Mouse (Mus musculus): ENCODE measurements around the gene Ddr2.

Ddr2 gene

DNA sequence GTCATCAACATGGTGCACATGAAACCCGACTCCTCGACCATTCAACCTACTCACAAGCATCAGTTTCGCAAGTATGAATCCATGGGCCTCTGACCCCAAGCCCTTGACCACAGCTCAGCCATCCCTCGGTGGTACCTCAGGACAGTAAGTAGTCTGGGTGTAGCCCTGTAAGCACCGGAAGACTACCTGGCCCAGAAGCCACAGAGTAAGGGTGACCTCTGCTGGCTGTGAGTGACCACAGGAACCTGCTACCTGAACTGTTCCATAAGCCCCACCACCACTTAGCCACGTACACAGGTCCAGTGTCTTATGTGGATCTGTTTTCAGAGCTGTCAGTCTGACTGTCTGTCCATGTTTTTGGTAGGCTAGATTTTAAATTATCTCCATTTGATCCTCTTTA lies 162.9 kb downstream of the Ddr2 start:
- no peak for DNase-seq (ENCODE audit: low spot score)

DNA sequence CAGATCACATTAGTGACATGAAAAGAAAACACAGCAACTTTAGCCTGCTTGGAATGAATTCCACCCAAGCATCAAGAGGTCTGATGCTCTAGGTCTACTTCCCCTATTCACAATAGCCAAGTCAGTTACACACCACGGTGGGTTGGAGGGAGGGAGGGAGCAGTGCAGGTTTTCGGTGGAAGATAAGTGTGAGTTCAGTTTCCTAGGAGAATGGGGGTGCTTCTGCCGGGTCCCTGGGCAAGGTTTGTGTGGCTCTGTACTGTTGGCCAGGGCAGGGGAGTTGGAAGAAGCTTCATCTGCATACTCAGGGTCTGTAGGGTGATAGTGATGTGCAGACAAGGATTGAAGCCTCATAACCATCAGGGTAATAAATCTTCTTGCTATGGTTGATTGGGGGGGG lies 164.6 kb downstream of the Ddr2 start:
- DNase-seq (ENCODE audit: low spot score) = no peak

DNA sequence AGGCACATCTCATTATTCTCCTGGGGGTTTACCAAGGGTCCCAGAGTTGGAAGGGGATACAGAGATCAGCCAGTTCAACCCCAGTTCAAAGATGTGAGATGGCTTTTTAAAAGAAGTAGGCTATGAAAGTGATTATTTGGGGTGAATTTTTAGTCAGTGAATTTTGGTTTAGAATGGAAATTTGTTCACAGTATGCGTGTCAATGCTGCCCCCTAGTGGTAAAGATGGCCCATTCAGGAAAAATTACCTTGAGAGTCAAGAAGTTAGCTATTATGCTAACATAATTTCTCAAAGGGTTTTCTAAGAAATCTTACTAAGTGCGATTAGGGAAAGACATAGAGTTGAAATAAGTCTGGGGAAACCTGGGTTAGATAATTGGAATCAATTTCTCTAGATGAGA lies 171.2 kb downstream of the Ddr2 start:
- no peak for DNase-seq (ENCODE audit: low spot score)

DNA sequence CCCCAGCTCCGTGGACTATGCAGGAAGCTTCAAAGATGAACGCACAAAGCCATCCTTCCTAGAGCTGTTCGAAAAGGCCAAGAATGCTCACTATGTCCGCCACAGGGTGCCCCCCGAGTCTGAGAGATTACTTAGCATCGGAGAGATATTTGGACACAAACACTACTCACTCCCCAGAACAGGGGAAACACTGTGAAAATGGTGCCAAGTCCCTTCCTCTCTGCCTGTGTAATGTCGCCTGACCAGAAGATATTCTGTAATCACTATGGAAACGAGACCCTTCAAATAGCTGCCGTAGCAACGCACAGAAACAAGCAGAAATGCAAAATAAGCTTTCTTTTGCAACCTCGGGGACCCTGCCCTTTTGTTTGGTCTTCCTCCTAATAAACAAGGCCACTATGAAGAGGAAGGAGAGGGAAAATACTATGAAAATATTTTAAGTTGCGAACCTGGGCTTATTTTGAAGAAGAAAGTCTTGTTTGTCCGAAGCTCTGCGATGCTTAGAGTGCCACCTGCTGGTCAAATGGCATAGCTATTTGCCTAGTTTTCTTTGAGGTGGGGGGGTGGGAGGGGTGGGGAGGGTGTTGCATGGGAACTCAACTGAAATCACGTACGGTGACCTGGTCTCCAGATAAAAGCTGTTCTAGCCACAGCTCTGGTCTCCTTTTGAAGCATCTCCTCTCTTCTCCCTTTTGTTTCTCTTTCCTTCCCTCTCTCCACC lies 176.4 kb downstream of the Ddr2 start:
- DNase-seq (ENCODE audit: low spot score) = no peak

DNA sequence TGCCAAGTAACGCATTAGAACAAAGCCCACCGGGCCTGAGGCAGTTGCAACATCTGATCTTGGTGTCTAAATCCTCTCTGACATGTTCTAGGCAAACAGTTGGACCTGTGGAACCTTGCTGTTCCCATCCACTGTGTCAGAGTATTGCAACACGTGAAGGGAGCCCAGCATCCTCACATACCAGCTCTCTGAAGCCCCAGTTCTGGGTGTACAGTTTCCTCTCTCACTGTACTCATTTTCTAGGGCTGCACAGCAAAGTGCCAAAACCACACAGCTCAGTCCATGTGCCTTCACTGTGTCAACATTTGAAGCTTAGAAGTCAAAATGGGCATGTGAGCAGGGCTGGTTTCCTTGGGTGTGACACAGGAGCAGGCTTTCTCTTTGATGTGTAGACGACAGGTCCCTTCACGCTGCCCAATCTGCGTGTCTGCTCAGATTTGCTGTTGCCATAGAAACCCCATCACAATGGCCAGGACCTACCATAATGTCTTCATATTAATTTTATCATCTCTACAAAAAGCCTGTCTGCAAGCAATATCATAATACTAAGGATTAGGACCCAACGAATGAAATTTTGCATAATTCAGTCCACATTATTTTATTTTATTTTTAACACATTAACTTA lies 178.3 kb downstream of the Ddr2 start:
- DNase-seq (ENCODE audit: low spot score) = no peak

DNA sequence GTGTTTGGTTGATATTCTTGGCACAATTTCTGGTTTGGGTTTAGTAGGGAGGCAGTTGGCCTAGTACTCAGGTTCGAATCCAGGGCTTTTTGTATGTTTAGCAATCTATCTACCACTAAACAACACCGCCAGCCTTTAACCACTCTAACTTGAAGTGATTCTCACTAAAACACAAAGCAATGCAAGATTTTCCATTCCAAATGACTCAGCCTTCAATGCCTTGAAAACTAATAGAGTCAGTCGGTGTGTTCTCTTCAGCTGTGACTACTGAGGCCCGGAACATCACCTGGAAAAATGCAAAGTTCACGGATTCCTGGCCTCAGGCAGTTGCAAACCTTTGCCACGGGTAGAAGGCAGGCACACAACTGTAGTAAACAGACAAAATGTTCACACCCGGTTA lies 178.9 kb downstream of the Ddr2 start:
- no peak for DNase-seq (ENCODE audit: low spot score)

DNA sequence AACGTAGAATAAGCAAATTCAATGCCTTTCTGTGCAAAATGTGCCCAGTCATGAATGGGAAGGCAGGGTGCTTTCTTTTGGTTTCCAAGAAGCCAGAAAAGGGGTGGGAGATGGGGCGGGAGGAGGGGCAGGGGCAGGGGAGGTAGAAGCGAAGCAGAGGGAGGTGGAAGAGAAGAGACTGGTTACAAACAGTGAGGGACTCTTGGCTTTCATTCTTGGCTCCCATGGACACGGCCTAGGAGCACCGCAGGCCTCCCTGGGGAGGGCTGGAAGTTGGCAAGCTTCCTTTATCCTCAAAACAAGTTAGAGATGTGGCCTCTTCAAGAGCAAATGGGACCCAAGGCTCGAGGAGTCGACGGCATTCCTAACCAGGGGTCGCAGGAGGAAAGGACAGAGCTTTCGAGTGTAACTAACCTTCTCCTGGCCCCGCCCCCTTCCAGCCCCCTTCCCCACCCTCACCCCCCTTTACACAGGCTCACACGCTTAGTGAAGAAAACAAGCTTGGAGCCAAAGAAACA lies 182.0 kb downstream of the Ddr2 start, which contains the start of gene Ccdc190:
Gene Ccdc190 (plus strand): TSS at position 195 of the 518 bp plus-strand sequence.
- DNase-seq (ENCODE audit: low spot score) = no peak

DNA sequence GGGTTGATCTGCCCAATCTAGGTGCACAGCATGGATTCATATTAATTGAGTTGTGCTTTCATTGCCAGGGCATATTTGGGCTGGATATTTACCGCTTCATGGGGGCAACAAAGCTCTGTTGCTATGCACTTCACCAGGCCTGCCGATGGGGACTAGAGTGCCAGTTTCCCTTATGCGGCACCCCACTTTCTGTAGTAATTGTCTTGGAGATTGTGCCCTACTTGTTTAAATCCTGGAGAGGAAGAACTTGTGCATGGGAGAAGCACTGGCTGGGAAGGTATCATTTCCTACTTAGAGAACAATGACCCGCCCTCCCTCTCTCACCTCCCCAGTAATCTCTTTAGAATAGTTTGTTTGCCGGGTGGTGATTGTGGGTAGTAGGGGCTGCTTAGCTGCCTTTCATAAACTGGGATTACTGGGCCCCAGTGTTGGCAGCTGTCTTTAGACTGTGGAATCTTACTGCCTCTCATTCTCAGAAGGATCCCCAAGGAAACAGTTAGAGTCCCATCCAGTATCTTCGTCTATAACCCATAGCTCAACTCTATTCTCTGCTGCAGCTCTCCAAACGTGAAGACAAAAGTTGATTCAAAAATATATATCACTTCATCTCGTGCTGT lies 182.7 kb downstream of the Ddr2 start:
- no peak for DNase-seq (ENCODE audit: low spot score)

DNA sequence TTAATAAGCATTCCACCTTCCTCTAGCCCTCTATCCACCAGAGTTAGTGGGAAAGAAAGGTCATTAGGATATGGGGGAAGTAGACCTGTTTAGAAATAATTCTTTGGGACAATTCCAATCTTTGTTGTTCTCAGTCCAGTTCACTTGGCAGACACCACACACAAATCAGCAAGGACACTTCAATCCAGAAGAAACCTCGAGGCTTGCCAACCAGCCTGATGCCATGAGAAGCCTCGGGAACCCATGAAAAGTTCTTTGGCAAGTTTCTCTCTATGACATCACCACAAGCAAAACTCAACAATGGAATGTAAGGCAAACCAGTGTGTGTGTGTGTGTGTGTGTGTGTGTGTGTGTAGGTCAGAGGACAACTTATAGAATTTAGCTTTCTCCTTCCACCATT lies 186.0 kb downstream of the Ddr2 start:
- no peak for DNase-seq (ENCODE audit: low spot score)
